Mouse (Mus musculus) adrenal gland, adult (tissue): ENCODE measurements at regions not wholly inside any gene's neighbourhood (a gene's known extent, or its start where the extent isn't known, plus 50 kb on each side); places are given as distances from the start of the nearest gene placed in this dataset.
A peak's percentile ranks its signal among the peaks of the same experiment; 100 is the strongest.

Source experiments
- DNase-seq, 2 experiments: peaks; one replicate each; pipeline ENCODE4 v3.0.0; 2022 to 2023; ENCODE audit warnings: low spot score in 1 of 2; ENCODE audit not compliant: inconsistent age in 2 of 2

GRCm38 (mm10) chr14:24995226-24995625 lies 463.8 kb upstream of the Zmiz1 start:
- no peak for DNase-seq

GRCm38 (mm10) chr14:24997786-24998509 lies 461.0 kb upstream of the Zmiz1 start:
- DNase-seq = no peak

- DNase-seq = no peak
Observed at GRCm38 (mm10) chr14:24999008-24999572, 459.9 kb upstream of the Zmiz1 start.

DNA sequence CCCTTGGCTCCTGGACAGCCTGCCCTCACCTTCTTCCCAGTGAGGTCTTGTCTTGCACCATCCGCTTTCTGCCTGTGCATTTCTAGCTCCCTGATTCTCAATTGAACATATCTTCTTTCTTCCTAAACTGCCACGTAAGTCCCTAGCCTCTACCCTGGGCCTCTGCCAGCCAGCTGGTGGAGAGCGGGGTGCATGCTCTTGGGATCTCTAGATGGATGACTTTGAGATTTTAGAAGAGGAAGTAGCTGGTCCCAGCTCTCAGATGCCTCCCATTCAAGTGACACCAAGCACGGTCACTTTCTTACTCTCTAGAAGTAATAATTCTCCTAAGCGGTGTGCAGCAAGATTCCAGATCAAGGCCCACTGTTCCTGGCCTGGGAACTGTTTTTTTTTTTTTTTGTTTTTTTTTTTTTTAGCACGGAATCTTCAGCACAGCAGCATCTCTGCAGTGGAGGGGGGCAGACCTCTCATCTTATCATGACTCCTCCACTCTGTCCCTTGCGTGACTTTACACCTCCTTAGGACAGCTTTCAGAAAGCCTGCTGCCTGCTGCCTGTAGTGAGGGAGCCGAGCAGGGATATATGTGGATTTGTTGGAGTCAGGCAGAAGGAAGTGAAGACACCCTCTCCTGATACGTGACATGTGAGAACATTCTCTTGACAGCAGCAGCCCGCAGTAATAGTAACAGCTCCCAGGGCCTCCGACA lies 453.6 kb upstream of the Zmiz1 start:
- DNase-seq = no peak

DNA sequence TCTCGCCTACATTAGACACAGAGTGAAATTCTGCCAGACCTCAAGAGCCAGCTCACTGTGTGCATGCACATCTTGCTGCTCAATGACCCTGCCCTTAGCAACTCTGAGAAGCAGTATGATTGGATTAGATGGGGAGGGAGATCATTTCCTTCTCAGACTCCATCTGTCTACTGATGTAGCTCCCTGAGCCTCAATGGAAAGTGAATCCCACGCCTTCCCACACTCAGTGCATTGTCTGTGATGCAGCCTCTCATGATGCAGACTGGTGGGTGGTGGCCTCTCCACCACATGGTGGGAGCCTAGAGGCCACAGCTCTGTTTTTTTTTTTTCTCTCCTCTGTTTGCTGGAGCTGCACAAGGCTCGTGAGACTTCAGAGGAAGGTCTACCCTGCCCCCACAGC lies 447.1 kb upstream of the Zmiz1 start:
- no peak for DNase-seq

GRCm38 (mm10) chr14:25015288-25016238 lies 443.4 kb upstream of the Zmiz1 start:
- DNase-seq = peak; percentile 68 to 78

DNA sequence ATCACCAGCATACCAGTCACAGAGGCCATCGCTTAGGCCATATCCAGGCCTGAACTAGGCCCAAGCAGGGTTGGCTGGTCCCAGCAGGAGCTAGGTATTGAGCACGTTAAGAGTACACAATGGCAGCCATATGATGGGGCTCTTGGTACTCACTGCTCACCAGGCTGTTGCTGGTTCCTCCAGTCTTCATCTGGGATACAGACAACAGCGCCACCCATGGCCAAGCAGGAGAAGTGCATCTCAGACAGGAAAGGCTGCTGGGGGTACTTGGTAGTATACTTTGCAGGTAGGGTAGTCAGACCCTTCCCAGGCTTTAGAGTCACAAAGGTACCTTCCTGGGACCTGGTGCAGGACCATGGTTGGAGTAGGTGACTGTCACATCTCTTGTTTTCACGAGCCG lies 441.1 kb upstream of the Zmiz1 start:
- peak; percentile 18 to 48 for DNase-seq

DNA sequence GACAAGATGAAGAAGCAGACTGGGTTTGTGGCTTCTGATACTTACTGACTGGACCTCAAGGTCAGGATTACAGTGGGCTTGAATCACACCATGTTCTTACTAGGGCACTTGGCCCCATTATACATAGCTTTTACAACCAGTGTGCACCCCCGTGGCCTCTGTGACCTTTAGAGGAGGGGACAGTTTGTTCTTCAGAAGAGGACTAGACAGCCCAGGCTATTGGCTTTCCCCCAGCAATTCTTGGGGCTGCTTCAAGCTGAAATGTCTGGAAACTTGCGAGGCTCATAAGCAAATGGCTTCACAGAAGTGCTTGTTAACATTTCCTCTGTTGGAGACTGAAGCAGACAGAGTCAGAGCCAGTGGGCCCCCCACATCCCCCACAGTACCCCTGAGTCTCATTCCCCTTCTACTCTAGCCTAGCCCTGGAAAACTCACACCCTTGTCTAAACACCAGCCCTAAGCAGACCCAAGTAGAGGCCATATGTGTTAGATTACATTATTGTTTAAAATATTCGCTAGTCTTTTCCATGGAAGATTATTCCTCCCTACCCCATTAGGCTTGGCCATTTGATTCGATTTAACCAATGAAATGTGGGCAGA lies 439.6 kb upstream of the Zmiz1 start:
- peak in 1 of 2 experiments; percentile 88 for DNase-seq

DNA sequence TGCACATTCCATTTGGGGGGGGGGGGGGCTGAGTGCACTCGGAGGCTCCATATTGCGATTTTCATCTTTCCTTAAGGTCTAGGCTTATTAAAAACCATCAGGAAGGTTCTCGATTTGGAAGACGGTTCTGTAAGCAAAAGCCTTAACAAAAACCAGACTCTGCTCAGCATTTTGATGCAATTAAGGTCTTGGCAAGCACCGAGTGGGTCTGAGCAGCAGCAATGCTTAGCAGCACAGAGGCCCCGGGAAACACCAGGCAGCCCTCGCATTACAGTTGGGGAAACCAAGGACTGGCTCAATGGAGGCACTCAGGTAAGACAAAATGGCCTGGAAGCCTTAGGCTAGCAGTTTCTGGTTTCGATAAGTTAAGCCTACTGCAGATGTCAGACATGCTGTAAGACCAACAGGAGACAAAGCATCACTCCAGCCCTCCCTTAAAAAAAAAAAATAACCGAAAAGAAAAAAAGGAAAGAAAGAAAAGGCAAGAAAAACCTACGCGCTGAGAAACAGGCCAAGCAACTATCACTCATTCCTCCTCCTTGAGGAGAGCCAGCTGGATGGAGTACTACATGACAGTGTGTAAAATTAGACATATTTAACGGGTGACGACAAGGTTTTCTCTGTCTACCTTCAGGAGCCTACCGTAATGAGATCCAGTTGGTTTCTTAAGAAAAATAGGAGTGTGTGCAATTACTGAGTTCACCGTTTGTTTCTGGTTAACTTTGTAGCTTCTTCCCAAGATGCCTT lies 436.3 kb upstream of the Zmiz1 start:
- DNase-seq = no peak

DNA sequence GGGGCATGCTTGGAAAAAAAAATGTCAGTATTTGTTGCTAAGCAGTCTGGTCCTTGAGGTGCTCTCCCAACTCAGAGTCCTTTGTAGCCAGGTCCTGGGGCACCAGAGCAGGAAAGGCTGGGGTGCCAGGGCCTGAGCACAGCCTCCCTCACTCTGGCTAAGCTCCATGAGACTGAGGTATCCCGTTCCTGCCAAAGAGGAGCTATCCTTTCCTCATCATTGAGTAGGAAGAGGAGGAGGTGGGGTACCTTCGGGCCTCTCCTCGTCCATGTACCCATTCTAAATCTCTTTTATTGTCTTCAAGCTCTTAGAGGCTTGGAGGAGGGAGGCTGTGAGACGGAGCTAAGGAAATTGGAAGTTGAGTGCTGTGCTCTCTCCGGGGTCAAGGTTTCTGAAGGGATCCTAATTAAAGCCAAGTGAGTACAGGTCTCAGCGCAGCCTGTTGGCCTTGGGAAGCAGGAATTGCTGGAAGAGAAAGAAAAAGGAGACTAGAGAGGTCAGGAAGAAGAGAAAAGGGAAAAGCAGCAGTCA lies 435.6 kb upstream of the Zmiz1 start:
- no peak for DNase-seq

DNA sequence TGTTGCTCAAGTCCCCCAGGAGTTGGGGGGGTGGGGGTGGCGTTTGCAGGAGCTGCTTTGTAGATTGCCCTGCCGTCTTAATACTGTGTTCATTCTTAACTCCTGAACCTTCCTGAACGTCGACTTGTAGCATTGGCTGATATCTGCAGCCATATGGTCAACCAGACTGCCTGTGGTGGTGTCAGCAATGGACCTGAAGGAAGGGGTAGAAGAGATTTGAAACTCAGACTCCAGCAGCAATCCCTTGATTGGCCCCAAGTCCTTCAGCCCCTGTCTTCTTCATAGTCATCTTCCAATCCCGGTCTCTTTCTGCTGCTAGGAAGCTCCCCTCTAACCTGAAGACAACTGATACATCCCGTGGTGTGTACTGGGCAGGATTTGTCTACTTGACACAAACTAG lies 433.9 kb upstream of the Zmiz1 start:
- no peak for DNase-seq

- no peak for DNase-seq
Observed at GRCm38 (mm10) chr14:25027076-25027475, 431.9 kb upstream of the Zmiz1 start.

GRCm38 (mm10) chr14:25027842-25028241 lies 431.1 kb upstream of the Zmiz1 start:
- DNase-seq = no peak

- no peak for DNase-seq
Observed at GRCm38 (mm10) chr14:25030881-25031280, 428.1 kb upstream of the Zmiz1 start.

DNA sequence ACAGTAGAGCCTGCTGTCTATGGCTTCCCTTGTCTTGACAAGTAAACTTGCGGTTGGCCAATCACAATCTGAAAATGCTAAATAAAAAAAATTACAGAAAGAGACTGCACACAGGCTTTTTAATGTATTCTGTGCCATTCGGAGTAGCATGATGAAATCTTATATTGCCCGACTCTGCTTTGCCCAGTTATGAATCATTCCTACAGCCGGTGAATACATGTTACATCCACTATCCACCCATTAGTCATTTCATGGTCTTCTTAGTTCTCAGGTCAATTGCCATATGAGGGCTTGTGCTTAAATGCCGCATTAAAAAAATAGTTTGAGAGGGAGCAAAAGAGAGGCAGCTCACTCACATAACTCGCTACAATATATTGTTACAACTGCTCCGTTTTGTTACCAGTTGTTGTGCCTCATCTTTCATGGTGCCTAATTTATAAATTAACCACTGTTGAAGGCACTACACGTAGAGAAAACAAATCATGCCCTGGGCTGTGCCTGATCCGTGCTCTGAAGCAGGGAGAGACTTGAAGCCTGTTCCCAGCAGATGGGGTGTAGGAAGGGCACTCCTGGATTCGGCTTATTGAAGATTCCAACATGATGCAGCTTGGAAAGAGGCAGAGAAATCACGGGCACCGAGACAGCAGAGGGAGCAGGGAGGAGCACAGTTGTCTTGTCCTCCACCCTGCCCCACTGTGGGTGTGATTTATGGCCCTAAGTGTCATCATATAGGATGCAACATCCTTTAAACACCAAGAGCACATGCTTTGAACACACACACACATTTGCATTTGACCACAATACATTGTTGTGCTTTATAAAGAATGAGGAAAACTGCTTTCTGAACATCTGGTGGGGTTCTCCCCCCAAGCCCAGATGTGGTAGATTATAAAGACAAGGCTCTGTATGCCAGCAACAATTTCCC lies 427.0 kb upstream of the Zmiz1 start:
- no peak for DNase-seq

GRCm38 (mm10) chr14:25032899-25033298 lies 426.1 kb upstream of the Zmiz1 start:
- no peak for DNase-seq

DNA sequence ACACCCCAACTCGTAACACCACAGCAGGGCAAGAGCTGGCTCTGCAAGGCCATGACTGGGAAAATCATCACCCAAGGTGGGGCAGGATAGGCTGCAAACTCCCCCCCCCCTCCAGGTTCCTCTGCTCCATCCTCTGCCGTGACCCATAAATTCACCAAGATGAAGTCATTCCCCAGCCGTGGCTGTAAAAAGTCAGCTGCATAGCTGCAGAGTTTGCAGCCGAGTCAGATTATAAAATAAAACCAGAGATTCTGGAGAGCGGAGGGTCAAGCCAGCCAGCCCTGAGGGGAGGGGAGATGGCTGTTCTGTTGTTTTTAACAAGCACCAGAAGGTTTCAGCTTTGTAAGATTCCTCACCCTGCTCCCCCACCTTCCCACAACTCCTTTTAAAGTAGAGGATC lies 416.7 kb upstream of the Zmiz1 start:
- no peak for DNase-seq

- no peak for DNase-seq
Observed at GRCm38 (mm10) chr14:25044106-25044505, 414.9 kb upstream of the Zmiz1 start.

- no peak for DNase-seq
Observed at GRCm38 (mm10) chr14:25044867-25045266, 414.1 kb upstream of the Zmiz1 start.
